Mouse (Mus musculus): ENCODE data around the gene Taar5.

- TF ChIP-seq CTCF (IDR thresholded peaks at IDR 0.05; ENCODE audit: low read depth), result no peak
- no peak for TF ChIP-seq EP300 (optimal IDR thresholded peaks at IDR 0.05)
Measured at GRCm38 (mm10) chr10:23985546-23985945, 15.0 kb downstream of the Taar5 start, which contains the start of gene Taar6.

Data from stomach, postnatal 0 days (tissue).